Comparison of ENCODE assay signal across 22 mouse cellular contexts in the genomic region with DNA sequence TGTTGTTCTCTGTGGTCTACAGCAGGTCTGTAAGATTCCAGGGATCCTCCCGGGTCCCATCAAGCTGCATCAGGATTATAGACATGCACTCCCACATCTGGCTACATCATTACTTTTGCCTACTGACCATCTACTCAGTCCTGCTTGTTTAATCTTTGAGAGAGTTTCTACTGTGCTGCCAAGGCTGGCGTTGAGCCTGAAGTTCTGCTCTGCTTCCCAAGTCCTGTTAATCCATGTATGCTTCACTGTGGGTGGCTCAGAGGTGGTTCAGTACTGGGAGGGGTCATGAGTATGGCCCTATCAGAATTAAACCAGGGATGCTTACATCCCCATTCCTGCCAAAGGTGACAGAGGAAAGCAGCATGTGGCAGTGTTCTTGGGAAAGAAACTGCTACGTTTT. TPM values are rescaled to one million over a fixed set of nuclear protein-coding genes. Genes with fewer than 3 reads are reported as not detected.
A peak's percentile ranks its signal among the peaks of the same experiment; 100 is the strongest.
DNase-seq lines count a peak whose midpoint lies in the region; ATAC-seq and TF ChIP-seq lines count a peak whose summit lies in the region.
"Had no signal": no experiment of that assay in that cellular context is flagged by ENCODE, and none has a peak within 500 bp of the region (broad histone marks: within the 10 kb centered on the region; RNA-seq: fewer than 3 reads in every experiment).

No protein-coding gene starts in this region.

- H3K4me1 ChIP-seq in kidney, embryonic 15.5 days: peaks cover 6% of the 10 kb centered on the region; the same call in 1 of the 2 replicates
- H3K4me1 ChIP-seq: embryonic facial prominence, embryonic 12.5 days; hindbrain, embryonic 10.5 days had no signal

- no peak overlapping the region for H3K4me2 ChIP-seq in kidney, embryonic 15.5 days
- H3K4me2 ChIP-seq: embryonic facial prominence, embryonic 12.5 days; heart, embryonic 12.5 days; hindbrain, embryonic 14.5 days had no signal

- DNase-seq in kidney, adult 11 months: peak; percentile 85
- no peak for DNase-seq in layer of hippocampus, adult 2 months (ENCODE audit: low spot score in 2 of 2)
- DNase-seq in layer of hippocampus, adult 9-10 months (ENCODE audit: low spot score): no peak
- DNase-seq in kidney, postnatal 14 days: peak; percentile 67
- DNase-seq in urinary bladder, postnatal 36 days (ENCODE audit: low spot score in 2 of 2): no peak
- DNase-seq: adrenal gland, postnatal 14 days; B cell, adult 2 months; cerebellum, adult 11-12 months; cerebellum, adult 9-10 months; cerebellum, postnatal 25 days; forebrain, postnatal 0 days; gastrocnemius, adult 2 months; gastrocnemius, postnatal 25 days had no signal

- ATAC-seq in kidney, embryonic 15.5 days (replicated peaks; ENCODE audit: low FRiP score): no peak
- no peak for ATAC-seq in megakaryocyte, adult 5-6 weeks (ENCODE audit: poor library complexity, severe bottlenecking)
- ATAC-seq: activated CD4-positive, CD25-positive, alpha-beta regulatory T cell, adult 4 months; CD4-positive, CD25-positive, alpha-beta regulatory T cell, adult 4 months; forebrain, postnatal 0 days had no signal

- no peak for TF ChIP-seq CTCF in layer of hippocampus, adult 2 months (conservative IDR thresholded peaks at IDR 0.05)

- no peaks in the 10 kb centered on the region for H3K27me3 ChIP-seq in kidney, embryonic 15.5 days
- H3K27me3 ChIP-seq: embryonic facial prominence, embryonic 12.5 days; heart, embryonic 12.5 days had no signal

- H3K27ac ChIP-seq in kidney, embryonic 15.5 days: no peak overlapping the region
- peak overlapping the region; percentile 23; the same call in 1 of the 2 replicates for H3K27ac ChIP-seq in layer of hippocampus, adult 2 months
- H3K27ac ChIP-seq: embryonic facial prominence, embryonic 12.5 days; gastrocnemius, adult 2 months; hindbrain, embryonic 10.5 days; hindbrain, embryonic 14.5 days had no signal

- 88% methylated on average over 3 of the region's 3 CpGs for WGBS in kidney, embryonic 15.5 days

- no peaks in the 10 kb centered on the region for H3K9me3 ChIP-seq in kidney, embryonic 15.5 days (replicated peaks)
- H3K9me3 ChIP-seq: embryonic facial prominence, embryonic 12.5 days; G1E; heart, embryonic 12.5 days; hindbrain, embryonic 10.5 days had no signal

- peaks cover 48% of the 10 kb centered on the region for H3K36me3 ChIP-seq in kidney, embryonic 15.5 days

- no peak overlapping the region for H3K9ac ChIP-seq in kidney, embryonic 15.5 days
- H3K9ac ChIP-seq: embryonic facial prominence, embryonic 12.5 days; forebrain, postnatal 0 days; heart, embryonic 12.5 days; hindbrain, embryonic 14.5 days had no signal

- no peak overlapping the region for H3K4me3 ChIP-seq in kidney, embryonic 15.5 days (replicated peaks)
- no peak overlapping the region for H3K4me3 ChIP-seq in layer of hippocampus, adult 2 months
- H3K4me3 ChIP-seq: embryonic facial prominence, embryonic 12.5 days; gastrocnemius, adult 2 months; heart, embryonic 12.5 days; hindbrain, embryonic 10.5 days had no signal

RNA-seq across cellular contexts. Expression of gene Cttn, which starts 4.9 kb away (rescaled TPM):
- 167 and 180 TPM in 2 replicates for polyA plus RNA-seq in kidney, embryonic 15.5 days (2015; fragmentation: Nextera tagmentation; extraction: Ambion mirVana)
- 100 to 1,000 TPM; 179 to 181 TPM for total RNA-seq in layer of hippocampus, adult 2 months (2021)
- total RNA-seq in megakaryocyte, adult 5-6 weeks (2015): 0.04 and 0.30 TPM in 2 replicates
- 0.22 and 1.3 TPM in 2 replicates for total RNA-seq in megakaryocyte, adult 5-6 weeks (2017)

Comparison
In these comparisons a context has a peak if more than half of its experiments do, and no peak if none do; other contexts are left out.
1. DNase-seq: peak in kidney, adult 11 months (single experiment) and kidney, postnatal 14 days (single experiment); none in layer of hippocampus, adult 2 months (0 of 2), layer of hippocampus, adult 9-10 months (single experiment) and urinary bladder, postnatal 36 days (0 of 2).
2. RNA of gene Cttn, which starts 4.9 kb away (total RNA-seq): 179 to 181 TPM in layer of hippocampus, adult 2 months; 0.04 to 1.3 TPM in megakaryocyte, adult 5-6 weeks; every median in the first group is over 10 times any median in the second.